Mouse (Mus musculus): ENCODE measurements around the gene Irs3.
"Not testable (repeated sequence)": the region's sequence is repeated elsewhere in the genome, so short reads cannot be mapped to it uniquely, and the experiment has no call there.

Gene Irs3

GRCm38 (mm10) chr5:137627991-137628390 lies 17.5 kb downstream of the Irs3 start:
- DNase-seq (ENCODE audit: low spot score in 2 of 2), result no peak

GRCm38 (mm10) chr5:137623937-137624530 lies 21.5 kb downstream of the Irs3 start:
- no peak for DNase-seq (ENCODE audit: low spot score in 2 of 2)

- no peak for DNase-seq (ENCODE audit: low spot score in 2 of 2)
These were observed 30.2 kb downstream of the Irs3 start for GRCm38 (mm10) chr5:137615347-137615746.

- not testable (repeated sequence) for DNase-seq (ENCODE audit: low spot score in 2 of 2)
These were observed 30.6 kb downstream of the Irs3 start for GRCm38 (mm10) chr5:137614921-137615320.

- DNase-seq (ENCODE audit: low spot score in 2 of 2), result no peak
These were observed 32.0 kb downstream of the Irs3 start, which contains the start of gene Pcolce for GRCm38 (mm10) chr5:137613550-137613949. Pcolce (minus strand) TSS chr5:137613784.

- DNase-seq (ENCODE audit: low spot score in 2 of 2), result no peak
These were observed 32.4 kb downstream of the Irs3 start for GRCm38 (mm10) chr5:137613076-137613475.

GRCm38 (mm10) chr5:137611245-137611602 lies 34.3 kb downstream of the Irs3 start:
- no peak for DNase-seq (ENCODE audit: low spot score in 2 of 2)

- DNase-seq (ENCODE audit: low spot score in 2 of 2), result no peak
These were observed 34.8 kb downstream of the Irs3 start for GRCm38 (mm10) chr5:137610548-137611244.

- DNase-seq (ENCODE audit: low spot score in 2 of 2), result no peak
These were observed 35.5 kb downstream of the Irs3 start for GRCm38 (mm10) chr5:137610056-137610455.

- no peak for DNase-seq (ENCODE audit: low spot score in 2 of 2)
These were observed 36.2 kb downstream of the Irs3 start for GRCm38 (mm10) chr5:137609292-137609691.

GRCm38 (mm10) chr5:137608654-137609190 lies 36.8 kb downstream of the Irs3 start:
- no peak for DNase-seq (ENCODE audit: low spot score in 2 of 2)

- no peak for DNase-seq (ENCODE audit: low spot score in 2 of 2)
These were observed 37.5 kb downstream of the Irs3 start for GRCm38 (mm10) chr5:137607860-137608653.

GRCm38 (mm10) chr5:137601365-137601729 lies 44.2 kb downstream of the Irs3 start:
- peak in 1 of 2 experiments; percentile 25 for DNase-seq (ENCODE audit: low spot score in 2 of 2)

GRCm38 (mm10) chr5:137600619-137601364 lies 44.7 kb downstream of the Irs3 start, which contains the start of gene Mospd3:
Mospd3 (minus strand) TSS chr5:137601058.
- peak; percentile 96 to 98 for DNase-seq (ENCODE audit: low spot score in 2 of 2)

- DNase-seq (ENCODE audit: low spot score in 2 of 2), result no peak
These were observed 45.3 kb downstream of the Irs3 start for GRCm38 (mm10) chr5:137600281-137600618.

- no peak for DNase-seq (ENCODE audit: low spot score in 2 of 2)
These were observed 45.9 kb downstream of the Irs3 start for GRCm38 (mm10) chr5:137599600-137599999.

- no peak for DNase-seq (ENCODE audit: low spot score in 2 of 2)
These were observed 47.3 kb downstream of the Irs3 start for GRCm38 (mm10) chr5:137598100-137598826.

- no peak for DNase-seq (ENCODE audit: low spot score in 2 of 2)
These were observed 47.9 kb downstream of the Irs3 start for GRCm38 (mm10) chr5:137597625-137598024.

GRCm38 (mm10) chr5:137596601-137597261 lies 48.8 kb downstream of the Irs3 start:
- DNase-seq (ENCODE audit: low spot score in 2 of 2), result peak in 1 of 2 experiments; percentile 48

GRCm38 (mm10) chr5:137595921-137596320 lies 49.6 kb downstream of the Irs3 start:
- no peak for DNase-seq (ENCODE audit: low spot score in 2 of 2)
